Mouse (Mus musculus) cortical plate, adult 2 months (tissue): ENCODE measurements around the gene Cacna1c.

Source experiments
- CTCF ChIP-seq: fragments of 200-500 bp; IDR thresholded peaks from 2 replicates; pipeline ENCODE4 v1.5.1; 2011; ENCODE audit warnings: mild to moderate bottlenecking, control low read depth, low read length; ENCODE audit not compliant: insufficient read depth; ENCODE audit errors: extremely low read depth
- POLR2A ChIP-seq: fragments of 200-500 bp; IDR thresholded peaks from 2 replicates; pipeline ENCODE4 v1.6.1; 2011; ENCODE audit warnings: mild to moderate bottlenecking, low read length, control low read depth; ENCODE audit not compliant: insufficient read depth; ENCODE audit errors: extremely low read depth

DNA sequence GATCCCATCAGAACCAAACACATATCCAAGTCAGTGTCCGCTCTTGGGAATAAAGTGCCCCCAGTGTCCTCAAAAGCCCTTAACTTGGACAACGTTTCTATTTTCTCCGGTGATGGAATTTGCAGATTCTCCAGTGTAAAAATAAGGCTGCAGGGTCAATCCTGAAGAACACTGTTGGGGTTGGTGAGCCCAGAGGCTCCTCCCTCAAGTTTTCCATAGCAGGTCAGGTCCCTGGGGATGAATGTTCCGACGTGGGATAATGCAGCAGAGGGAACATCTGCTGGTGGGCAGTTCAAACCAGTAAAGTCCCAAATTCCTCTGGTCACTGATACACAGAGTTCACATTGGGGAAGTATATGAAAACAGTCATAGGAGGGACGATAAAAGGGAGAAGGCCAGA, 203.8 kb downstream of the Cacna1c start:
- TF ChIP-seq CTCF, result no peak
- no peak for TF ChIP-seq POLR2A
